Mouse (Mus musculus) CH12.LX (cell line): ENCODE measurements at regions not wholly inside any gene's neighbourhood (a gene's known extent, or its start where the extent isn't known, plus 50 kb on each side); places are given as distances from the start of the nearest gene placed in this dataset.

ENCODE experiments used
- DNase-seq: peaks from one replicate; pipeline ENCODE4 v3.0.0-alpha.2; 2013; ENCODE audit errors: extremely low read depth
- H3K27ac ChIP-seq: 2 replicates; pipeline ENCODE4 v1.5.1; 2012; ENCODE audit warnings: low read depth, mild to moderate bottlenecking, control low read depth, moderate library complexity; ENCODE audit not compliant: insufficient read depth
- H3K27me3 ChIP-seq: replicated peaks from 2 replicates; pipeline ENCODE3; 2012; ENCODE audit warnings: inconsistent platforms
- H3K36me3 ChIP-seq, 2 experiments: replicated peaks in 1 of 2; 2 replicates each; pipeline versions ENCODE3 to v1.6.1; 2012; ENCODE audit warnings: inconsistent platforms in 1 of 2, low read length in 1 of 2, mild to moderate bottlenecking in 1 of 2, mixed read lengths in 1 of 2, moderate library complexity in 1 of 2; ENCODE audit not compliant: control insufficient read depth in 1 of 2, insufficient read depth in 1 of 2
- H3K4me1 ChIP-seq, 2 experiments: 2 replicates each; pipeline ENCODE4 v1.6.1; 2012; ENCODE audit warnings: inconsistent platforms in 1 of 2, moderate library complexity in 1 of 2; ENCODE audit not compliant: insufficient read depth in 2 of 2, control insufficient read depth in 1 of 2
- H3K4me2 ChIP-seq: 2 replicates; pipeline ENCODE4 v1.6.1; 2012; ENCODE audit warnings: low read depth, mild to moderate bottlenecking, control low read depth; ENCODE audit not compliant: poor library complexity, insufficient read depth, severe bottlenecking
- H3K4me3 ChIP-seq, 3 experiments: fragments of 150-350 bp in 1 of 3; sonication (generic) in 1 of 3; replicated peaks in 1 of 3; 2 replicates each; pipeline versions ENCODE3 to v1.5.1; 2011 to 2012; ENCODE audit warnings: low read depth in 2 of 3, low read length in 2 of 3, mild to moderate bottlenecking in 2 of 3, moderate library complexity in 2 of 3, control low read depth in 1 of 3, improper control_type of control experiment in 1 of 3, inconsistent platforms in 1 of 3, mixed read lengths in 1 of 3; ENCODE audit not compliant: poor library complexity in 1 of 3
- H3K79me2 ChIP-seq: replicated peaks from 2 replicates; pipeline ENCODE4 v1.6.1; 2012; ENCODE audit warnings: mild to moderate bottlenecking, moderate library complexity; ENCODE audit not compliant: control insufficient read depth, poor library complexity, insufficient read depth, severe bottlenecking; ENCODE audit errors: extremely low read depth
- H3K9ac ChIP-seq: 2 replicates; pipeline ENCODE4 v1.6.1; 2012; ENCODE audit warnings: low read depth, mild to moderate bottlenecking, control low read depth, moderate library complexity; ENCODE audit not compliant: insufficient read depth
- H3K9me3 ChIP-seq: replicated peaks from 2 replicates; pipeline ENCODE3; 2012; ENCODE audit warnings: low read length, inconsistent platforms, mixed read lengths
- CHD1 ChIP-seq: IDR thresholded peaks from 2 replicates; pipeline ENCODE4 v1.6.1; 2012; ENCODE audit warnings: low read depth, low read length, improper control_type of control experiment, inconsistent platforms
- CHD2 ChIP-seq: IDR thresholded peaks from 2 replicates; pipeline ENCODE4 v1.6.1; 2011; ENCODE audit warnings: low read length, improper control_type of control experiment
- CTCF ChIP-seq, 2 experiments: IDR thresholded peaks in 1 of 2; conservative IDR thresholded peaks in 1 of 2; 2 replicates each; pipeline ENCODE4 v1.5.1; 2011 to 2012; ENCODE audit warnings: low read depth in 2 of 2, low read length in 2 of 2, improper control_type of control experiment in 1 of 2, inconsistent platforms in 1 of 2, mild to moderate bottlenecking in 1 of 2, moderate library complexity in 1 of 2
- PAX5 ChIP-seq: IDR thresholded peaks from 2 replicates; pipeline ENCODE4 v1.6.1; 2012; ENCODE audit warnings: low read length, inconsistent platforms, mixed read lengths
- POLR2AphosphoS2 ChIP-seq: IDR thresholded peaks from 2 replicates; pipeline ENCODE4 v1.6.1; 2011; ENCODE audit warnings: low read depth, low read length, improper control_type of control experiment
- RAD21 ChIP-seq: IDR thresholded peaks from 2 replicates; pipeline ENCODE4 v1.6.1; 2011; ENCODE audit warnings: low read depth, mild to moderate bottlenecking, low read length, improper control_type of control experiment, moderate library complexity
- RCOR1 ChIP-seq: conservative IDR thresholded peaks from 2 replicates; pipeline ENCODE4 v1.6.1; 2012; ENCODE audit warnings: low read depth, mild to moderate bottlenecking, inconsistent platforms, low read length, improper control_type of control experiment
- SMC3 ChIP-seq: IDR thresholded peaks from 2 replicates; pipeline ENCODE4 v1.6.1; 2011; ENCODE audit warnings: low read depth, low read length, improper control_type of control experiment
- dilution Hi-C: fragments of 300-500 bp; cut with MboI; formaldehyde crosslinking; loops from 2 replicates; pipeline ENCODE4 v1.14.3; 2020; ENCODE audit warnings: low sequenced_read_pairs; ENCODE audit not compliant: extremely low pct_unique_long_range_greater_than_20kb, extremely low pct_ligation_motif_present
- in situ Hi-C: fragments of 300-500 bp; cut with MboI; formaldehyde crosslinking; loops from 3 replicates; pipeline ENCODE4 v1.14.3; 2019; ENCODE audit warnings: low sequenced_read_pairs, low pct_ligation_motif_present, low pct_unique_long_range_greater_than_20kb, mixed read lengths

DNA sequence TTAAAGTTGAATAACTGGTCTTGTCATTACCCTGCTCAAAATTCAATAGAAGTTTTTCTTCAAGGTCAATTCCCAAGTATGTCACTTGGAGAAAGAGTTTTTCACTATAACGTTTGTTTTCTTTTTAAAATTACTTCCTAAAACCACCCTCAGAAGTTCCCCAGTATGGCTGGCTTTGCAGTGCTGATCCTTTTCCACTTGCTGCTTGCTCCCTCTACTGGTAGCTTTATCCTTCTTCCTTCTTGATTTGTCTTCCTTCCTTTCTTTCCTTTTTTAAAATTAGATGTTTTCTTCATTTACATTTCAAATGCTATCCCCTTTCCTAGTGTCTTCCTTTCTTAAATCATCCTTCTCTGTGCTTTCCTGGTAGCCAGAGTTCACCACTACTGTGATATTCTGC lies 73.6 kb downstream of the Rtl3 start:
- dilution Hi-C loops: no loop called here
- Histone ChIP-seq H3K27me3 (no peaks in the 10 kb centered on the region), H3K4me3 (no peak overlapping the region), H3K27ac (no peak overlapping the region), H3K9me3 (no peaks in the 10 kb centered on the region), H3K9ac (no peak overlapping the region), H3K4me1 (no peaks in the 10 kb centered on the region), H3K79me2 (no peaks in the 10 kb centered on the region), H3K36me3 (no peaks in the 10 kb centered on the region), H3K4me2 (no peak overlapping the region; the same call in 1 of the 2 replicates)
- peak; percentile 59 for TF ChIP-seq SMC3
- no peak for TF ChIP-seq CHD1
- peak in 1 of 2 experiments; percentile 69; a peak in 2 of 4 replicates for TF ChIP-seq CTCF (conservative IDR thresholded peaks at IDR 0.05 in 1 of 2, IDR thresholded peaks at IDR 0.05 in 1 of 2; ENCODE audit: low read depth in 2 of 2, low read length in 2 of 2)
- TF ChIP-seq RAD21: peak; percentile 69
- no peak for TF ChIP-seq PAX5
- TF ChIP-seq CHD2: no peak
- TF ChIP-seq POLR2AphosphoS2: no peak
- no peak for TF ChIP-seq RCOR1
- peak; percentile 35 for DNase-seq
- in situ Hi-C loops: no loop called here
